Mouse (Mus musculus) layer of hippocampus, adult 9-11 months (tissue): ENCODE results near the gene Eepd1.
"Not testable (repeated sequence)": the region's sequence is repeated elsewhere in the genome, so short reads cannot be mapped to it uniquely, and the experiment has no call there.

ENCODE experiments used
- DNase-seq: peaks from one replicate; pipeline ENCODE4 v3.0.0; 2022

Gene Eepd1

GRCm38 (mm10) chr9:25481344-25482095 lies at the start of gene Eepd1:
Gene Eepd1, plus strand, starts transcription at chr9:25481547.
- peak; percentile 95 for DNase-seq

DNA sequence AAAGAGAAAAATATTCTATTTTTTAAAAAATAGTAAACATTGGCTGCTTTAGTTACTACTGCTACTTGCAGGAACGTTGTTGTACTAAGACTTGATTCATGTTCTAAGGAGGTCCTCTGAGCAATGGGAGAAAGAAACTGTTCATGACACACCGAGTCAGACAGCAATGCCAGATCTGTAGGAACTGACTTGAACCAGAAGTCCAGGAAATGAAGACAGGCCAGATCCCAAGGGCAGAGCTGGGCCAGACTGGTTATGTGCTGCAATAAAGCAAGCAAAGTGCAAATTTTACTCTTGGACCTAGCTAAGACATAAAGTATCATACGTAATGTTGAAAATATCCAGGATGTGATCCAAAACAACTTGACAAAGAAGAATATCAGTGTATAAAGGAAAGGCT lies 42.5 kb upstream of the Eepd1 start:
- no peak for DNase-seq

DNA sequence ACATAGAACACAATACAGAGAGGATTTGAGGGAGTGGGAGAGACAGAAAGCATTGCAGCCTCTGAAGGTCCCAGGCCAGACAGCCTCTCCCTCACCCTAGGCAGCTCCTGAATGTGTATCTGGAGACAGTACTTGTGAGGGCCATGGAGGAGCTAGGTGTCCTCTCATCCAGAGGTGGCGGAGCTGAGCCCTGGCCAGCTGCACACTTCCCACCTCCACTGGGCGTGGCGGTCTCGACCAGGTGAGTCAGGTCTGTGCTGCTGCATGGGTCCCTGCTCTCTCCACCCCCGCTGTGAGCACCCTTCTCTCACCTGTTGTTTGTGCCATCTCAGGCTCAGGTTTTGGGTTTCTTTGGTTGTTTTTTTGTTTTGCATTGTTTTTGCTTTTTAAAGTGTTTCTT lies 41.3 kb upstream of the Eepd1 start:
- not testable (repeated sequence) for DNase-seq

DNA sequence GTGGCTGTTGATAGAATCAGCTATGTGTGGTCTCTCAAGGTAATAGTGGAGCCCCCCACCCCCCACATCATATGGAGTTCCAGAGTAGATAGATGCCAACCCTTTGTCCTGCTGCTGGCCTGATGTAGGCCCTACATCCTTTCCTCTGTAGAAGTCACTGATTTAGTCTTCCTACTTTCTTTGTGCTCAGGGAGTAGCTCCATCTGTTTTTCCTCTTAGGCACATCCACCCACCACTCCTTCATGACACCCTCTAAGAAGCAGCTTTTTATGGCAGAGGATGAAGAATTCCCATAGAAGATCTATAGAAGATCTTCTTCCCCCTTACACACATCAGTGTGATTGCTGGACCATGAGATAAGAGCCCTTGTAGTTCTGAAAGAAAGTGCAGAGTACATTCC lies 39.3 kb upstream of the Eepd1 start:
- peak; percentile 9 for DNase-seq

GRCm38 (mm10) chr9:25443029-25443428 lies 38.3 kb upstream of the Eepd1 start:
- peak; percentile 22 for DNase-seq

DNA sequence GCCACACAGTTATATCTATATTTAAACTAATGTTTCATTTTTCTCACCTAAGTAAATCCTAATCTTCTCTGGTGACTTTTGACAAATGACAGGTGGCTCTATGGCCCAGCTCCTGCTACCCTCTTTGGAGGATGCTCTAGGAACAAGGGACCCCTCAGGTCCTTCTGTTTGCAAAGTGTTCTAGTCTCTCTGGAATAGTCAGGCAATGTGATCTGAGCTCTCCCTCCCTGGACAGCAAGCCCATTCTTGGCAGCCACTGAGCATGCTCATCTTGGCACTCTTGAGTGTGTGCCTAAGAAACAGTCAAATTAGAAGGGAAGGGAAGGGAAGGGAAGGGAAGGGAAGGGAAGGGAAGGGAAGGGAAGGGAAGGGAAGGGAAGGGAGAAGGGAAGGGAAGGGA lies 37.8 kb upstream of the Eepd1 start:
- DNase-seq, result no peak

DNA sequence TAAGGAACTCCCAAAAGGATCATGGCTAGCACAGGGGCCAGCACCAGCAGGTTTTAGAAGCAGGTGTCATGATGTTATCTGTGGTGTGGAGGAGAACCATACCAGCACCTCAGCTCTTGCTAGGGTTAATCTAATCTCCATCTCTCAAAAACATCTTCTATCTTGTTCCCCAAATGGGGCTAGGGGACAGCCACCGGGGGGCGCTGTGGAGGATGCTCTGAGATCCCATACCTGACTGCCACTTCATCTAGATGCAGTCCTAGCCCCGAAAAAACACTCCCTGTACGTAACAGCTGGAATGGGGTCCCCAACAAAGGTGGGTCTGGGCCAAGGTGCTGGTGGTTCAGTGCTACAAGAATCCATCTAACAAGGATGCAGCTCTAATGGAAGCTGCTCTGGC lies 31.0 kb upstream of the Eepd1 start:
- DNase-seq, result no peak

DNA sequence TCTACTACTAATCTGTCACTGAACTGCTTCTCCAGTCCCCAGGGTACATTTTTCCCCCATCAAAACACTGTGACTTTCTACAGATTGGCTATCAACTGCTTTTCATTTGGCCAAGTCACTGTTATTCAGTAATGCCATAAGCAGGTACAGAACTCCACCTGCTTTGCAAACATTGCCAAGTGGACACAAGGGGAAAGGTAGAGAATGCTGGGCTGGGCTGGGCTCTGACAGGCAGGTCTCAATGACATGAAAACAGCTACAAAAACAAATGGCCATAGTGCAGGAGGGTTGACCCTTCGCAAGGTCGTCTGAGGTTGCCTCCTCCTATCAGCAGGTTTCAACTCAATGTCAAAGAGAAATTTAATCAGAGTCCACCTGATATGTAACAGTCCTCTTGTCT lies 26.3 kb upstream of the Eepd1 start:
- no peak for DNase-seq

DNA sequence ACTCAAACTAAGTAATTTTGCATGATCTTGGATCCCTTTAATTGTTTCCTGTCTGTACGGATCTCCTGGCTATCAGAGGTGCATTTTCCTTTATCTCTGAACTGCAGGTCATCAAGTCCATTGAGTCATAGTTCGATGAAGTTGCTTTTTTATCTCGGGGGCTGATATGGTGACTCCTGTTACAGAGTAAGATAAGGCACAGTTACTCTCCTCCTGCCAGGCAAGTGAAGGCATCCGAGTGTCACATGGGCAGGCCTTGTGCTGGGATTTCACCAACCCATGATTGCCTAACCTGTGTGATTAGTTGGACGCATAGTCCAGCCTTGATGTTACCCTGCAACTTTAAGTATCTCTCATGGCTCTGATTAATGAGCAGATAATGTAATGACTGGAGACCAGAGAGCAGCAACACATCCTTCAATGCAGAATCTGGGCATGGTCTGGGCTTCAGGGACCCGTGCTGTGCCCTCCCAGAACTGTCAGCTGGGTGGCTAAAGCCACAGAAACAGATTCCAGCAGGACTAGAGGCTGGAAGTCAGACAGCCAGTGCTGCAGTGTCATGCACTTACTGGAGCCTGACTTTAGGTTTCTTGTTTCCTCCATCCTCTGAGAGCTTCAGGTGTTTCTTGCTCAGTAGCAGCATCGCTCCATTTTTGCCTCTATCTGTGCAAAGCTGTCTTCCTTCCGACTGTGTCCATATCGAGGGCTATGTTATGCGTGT lies 20.4 kb upstream of the Eepd1 start:
- no peak for DNase-seq

DNA sequence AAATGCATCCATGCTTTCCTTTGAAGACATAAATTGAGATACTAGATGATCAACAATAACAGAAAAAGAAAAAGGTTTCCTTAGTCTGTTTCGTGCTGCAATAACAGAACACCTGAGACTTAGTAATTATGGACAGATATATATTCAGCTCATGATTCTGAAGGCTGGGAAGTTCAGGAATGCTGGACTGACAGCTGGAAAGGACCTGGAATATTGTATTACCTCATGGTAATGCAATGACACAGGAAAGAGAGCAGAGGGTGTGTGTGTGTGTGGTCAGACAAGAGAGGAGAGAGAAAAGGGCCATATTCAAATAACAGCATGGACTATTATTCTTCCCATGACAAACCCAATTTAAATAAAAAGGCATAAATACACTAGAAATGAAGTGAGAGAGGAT lies 17.0 kb upstream of the Eepd1 start:
- DNase-seq, result no peak

DNA sequence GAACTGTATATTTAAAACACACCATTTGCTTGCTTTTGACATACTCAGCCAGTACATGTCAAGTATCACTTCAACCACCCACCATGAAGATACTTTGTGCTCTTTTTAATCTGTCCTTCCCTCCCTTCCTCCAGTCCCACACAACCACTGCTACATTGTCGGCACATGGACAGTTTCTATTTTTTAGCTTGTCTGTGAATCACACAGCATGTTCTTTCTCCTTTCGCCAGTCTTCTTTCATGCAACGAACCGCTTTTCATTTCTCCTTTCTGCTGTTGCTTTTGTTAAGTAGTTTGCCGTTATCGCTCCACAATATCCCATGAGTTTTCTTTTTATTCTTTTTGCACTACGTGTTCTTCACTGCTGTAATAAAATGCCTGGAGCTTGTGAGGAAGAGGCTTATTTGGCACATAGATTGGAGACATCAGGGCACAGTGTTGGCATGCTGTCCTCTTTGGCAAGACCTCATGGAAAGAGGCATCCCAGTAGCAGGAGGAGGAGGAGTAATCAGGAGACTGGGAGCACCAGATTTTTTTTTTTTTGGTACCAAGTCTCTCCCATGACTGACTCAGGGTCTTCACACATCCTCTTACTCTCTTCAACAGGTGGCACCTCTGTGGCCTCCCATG lies 1.8 kb upstream of the Eepd1 start:
- DNase-seq, result no peak

DNA sequence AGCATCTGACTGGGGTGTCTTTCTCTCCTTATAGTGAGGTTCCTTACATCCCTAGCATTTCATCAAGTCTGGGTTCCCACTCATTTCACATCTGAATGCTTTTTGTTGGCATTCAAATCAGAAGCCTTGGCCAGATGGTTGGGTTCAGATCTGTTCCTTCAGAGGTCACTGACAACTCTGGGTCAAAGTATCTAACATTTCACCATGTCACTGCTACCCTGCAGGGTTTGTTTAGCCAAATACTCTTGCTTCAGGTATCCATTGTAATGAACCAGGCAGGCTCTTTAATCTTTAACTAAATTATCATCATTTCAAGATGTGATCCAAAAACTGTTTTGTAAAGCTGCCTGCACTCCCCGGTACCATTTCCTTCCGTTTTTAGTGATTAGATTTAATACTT lies 671 bp upstream of the Eepd1 start:
- DNase-seq, result no peak

- DNase-seq, result no peak
Observed at GRCm38 (mm10) chr9:25482322-25482998, 1.1 kb downstream of the Eepd1 start.

GRCm38 (mm10) chr9:25482999-25483347 lies 1.6 kb downstream of the Eepd1 start:
- DNase-seq, result no peak

GRCm38 (mm10) chr9:25483931-25484618 lies 2.7 kb downstream of the Eepd1 start:
- DNase-seq, result no peak

DNA sequence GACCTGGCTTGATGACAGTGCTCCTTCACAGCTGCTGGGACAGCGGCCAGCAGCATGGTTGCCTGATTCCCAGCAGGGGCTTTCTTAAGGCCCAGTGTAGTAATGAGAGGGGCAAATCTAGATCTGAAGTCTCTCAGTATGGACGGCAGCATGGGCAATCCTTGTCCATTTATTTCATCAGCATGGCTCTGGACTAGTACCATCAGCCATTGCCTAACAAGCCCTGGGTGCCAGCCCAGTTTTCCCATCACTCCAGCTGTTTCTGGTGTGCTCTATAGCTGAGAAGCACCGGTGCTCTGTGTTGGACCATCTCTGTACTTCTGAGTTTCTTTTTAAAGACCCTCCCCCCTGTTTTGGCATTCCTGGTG lies 3.3 kb downstream of the Eepd1 start:
- no peak for DNase-seq

- DNase-seq, result no peak
Observed at GRCm38 (mm10) chr9:25485006-25485405, 3.7 kb downstream of the Eepd1 start.

- DNase-seq, result no peak
Observed at GRCm38 (mm10) chr9:25485406-25485805, 4.1 kb downstream of the Eepd1 start.

- DNase-seq, result no peak
Observed at GRCm38 (mm10) chr9:25486246-25486807, 5.0 kb downstream of the Eepd1 start.

DNA sequence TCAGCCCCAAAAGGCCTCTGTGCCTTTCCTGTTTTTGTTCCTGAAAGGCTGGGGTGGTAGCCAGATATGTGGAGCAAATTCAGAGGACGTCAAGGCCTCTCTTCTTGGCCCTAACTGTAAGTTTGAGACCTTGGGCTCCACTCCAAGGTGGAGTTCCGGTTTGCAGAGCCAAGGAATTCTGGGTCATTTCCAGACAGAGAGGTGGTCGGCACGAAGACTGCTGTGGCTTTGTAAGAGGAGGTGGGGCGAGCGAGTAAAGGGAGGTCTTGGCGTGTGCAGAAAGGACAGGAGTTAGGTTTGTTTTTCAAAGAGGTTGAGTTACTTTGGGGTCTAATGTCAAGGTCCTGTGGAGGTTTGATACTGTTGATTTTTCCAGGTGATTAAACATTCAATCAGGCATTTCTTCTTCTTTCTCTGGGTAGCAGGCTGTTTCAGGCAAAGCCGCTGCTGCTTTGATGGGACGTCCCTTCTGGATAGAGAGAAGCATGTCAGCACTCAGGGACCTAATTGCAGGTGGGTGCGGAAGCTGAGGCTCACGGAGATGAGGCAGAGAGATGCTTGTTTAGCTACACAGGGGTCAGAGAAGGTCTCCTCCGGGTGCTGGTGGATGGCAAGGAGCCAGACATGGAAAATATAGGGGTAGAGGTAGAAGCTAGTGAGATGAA lies 6.2 kb downstream of the Eepd1 start:
- no peak for DNase-seq

DNA sequence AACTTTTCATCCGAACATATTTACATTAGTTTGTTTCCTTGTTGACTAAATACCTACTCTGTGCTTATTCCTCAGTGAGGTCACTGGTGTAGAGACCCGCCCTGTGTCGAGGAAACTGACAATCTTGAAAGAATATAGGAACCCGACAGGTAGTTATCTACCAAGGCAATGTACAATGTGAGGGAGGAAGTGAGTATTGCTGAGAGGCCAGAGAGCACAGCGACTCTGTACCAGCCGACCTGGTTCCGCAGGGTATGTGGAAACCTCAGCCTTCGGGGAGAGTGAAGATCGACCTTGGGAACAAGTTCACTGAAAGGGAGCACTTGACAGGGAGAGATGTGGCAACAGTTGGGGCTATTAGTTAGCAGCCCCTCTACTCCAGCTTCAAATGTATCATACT lies 7.2 kb downstream of the Eepd1 start:
- no peak for DNase-seq
